Mouse (Mus musculus): ENCODE results near the gene Bok. TPM values are rescaled to one million over a fixed set of nuclear protein-coding genes. Genes with fewer than 3 reads are reported as not detected.

Gene Bok
- polyA plus RNA-seq, 1 experiment from 2014 or later, result 44.0 TPM

- Histone ChIP-seq H3K36me3 (ENCODE audit: control insufficient read depth, insufficient read depth, low read length) (no peaks in the 10 kb centered on the region), H3K27ac (ENCODE audit: low read depth, low read length) (no peak overlapping the region), H3K4me3 (ENCODE audit: low read depth, low read length) (no peak overlapping the region), H3K27me3 (ENCODE audit: control insufficient read depth, insufficient read depth, low read length) (no peaks in the 10 kb centered on the region), H3K9me3 (ENCODE audit: control insufficient read depth, low read length) (no peaks in the 10 kb centered on the region), H3K4me2 (ENCODE audit: low read depth, low read length, severe bottlenecking) (no peak overlapping the region), H3K9ac (ENCODE audit: low read length) (no peak overlapping the region), H3K4me1 (replicated peaks; ENCODE audit: control insufficient read depth, insufficient read depth, low read length) (no peaks in the 10 kb centered on the region)
- WGBS, result 94% methylated on average over 2 of the region's 2 CpGs
- DNase-seq (ENCODE audit: low spot score) (no peak), ATAC-seq (replicated peaks; ENCODE audit: low FRiP score) (no peak)
Measured at GRCm38 (mm10) chr1:93740671-93741070, 55.2 kb downstream of the Bok start.

- no peak overlapping the region for H3K27ac ChIP-seq (ENCODE audit: low read depth, low read length)
- DNase-seq (ENCODE audit: low spot score) (no peak), ATAC-seq (replicated peaks; ENCODE audit: low FRiP score) (no peak)
- WGBS, result 95% methylated on average over 4 of the region's 4 CpGs
- no peak overlapping the region for H3K4me3 ChIP-seq (ENCODE audit: low read depth, low read length)
- no peak overlapping the region for H3K9ac ChIP-seq (ENCODE audit: low read length)
- no peaks in the 10 kb centered on the region for H3K27me3 ChIP-seq (ENCODE audit: control insufficient read depth, insufficient read depth, low read length)
- H3K4me2 ChIP-seq (ENCODE audit: low read depth, low read length, severe bottlenecking), result no peak overlapping the region
- no peaks in the 10 kb centered on the region for H3K9me3 ChIP-seq (ENCODE audit: control insufficient read depth, low read length)
- H3K36me3 ChIP-seq (ENCODE audit: control insufficient read depth, insufficient read depth, low read length), result no peaks in the 10 kb centered on the region
- no peaks in the 10 kb centered on the region for H3K4me1 ChIP-seq (replicated peaks; ENCODE audit: control insufficient read depth, insufficient read depth, low read length)
Measured at GRCm38 (mm10) chr1:93741987-93742386, 56.5 kb downstream of the Bok start.

- no peak overlapping the region for H3K4me3 ChIP-seq (ENCODE audit: low read depth, low read length)
- no peaks in the 10 kb centered on the region for H3K36me3 ChIP-seq (ENCODE audit: control insufficient read depth, insufficient read depth, low read length)
- no peaks in the 10 kb centered on the region for H3K9me3 ChIP-seq (ENCODE audit: control insufficient read depth, low read length)
- DNase-seq (ENCODE audit: low spot score) (no peak), ATAC-seq (replicated peaks; ENCODE audit: low FRiP score) (no peak)
- no peaks in the 10 kb centered on the region for H3K4me1 ChIP-seq (replicated peaks; ENCODE audit: control insufficient read depth, insufficient read depth, low read length)
- H3K9ac ChIP-seq (ENCODE audit: low read length), result no peak overlapping the region
- H3K27ac ChIP-seq (ENCODE audit: low read depth, low read length), result no peak overlapping the region
- no peak overlapping the region for H3K4me2 ChIP-seq (ENCODE audit: low read depth, low read length, severe bottlenecking)
- H3K27me3 ChIP-seq (ENCODE audit: control insufficient read depth, insufficient read depth, low read length), result no peaks in the 10 kb centered on the region
Measured at GRCm38 (mm10) chr1:93742910-93743309, 57.5 kb downstream of the Bok start.

Other genes starting within 250 kb of the Bok start
- gene Hdlbp, start 206.8 kb upstream of the Bok start, polyA plus RNA-seq (2014; fragmentation: Nextera tagmentation; extraction: Ambion mirVana), result 87.1 and 92.4 TPM in 2 replicates
- gene Farp2, start 173.6 kb upstream of the Bok start, polyA plus RNA-seq (2014; fragmentation: Nextera tagmentation; extraction: Ambion mirVana), result 4.4 and 4.5 TPM in 2 replicates
- 186 and 206 TPM in 2 replicates for gene Stk25, start 27.0 kb upstream of the Bok start, polyA plus RNA-seq (2014; fragmentation: Nextera tagmentation; extraction: Ambion mirVana)
- gene Atg4b, start 65.8 kb downstream of the Bok start, polyA plus RNA-seq (2014; fragmentation: Nextera tagmentation; extraction: Ambion mirVana), result 89.9 and 93.3 TPM in 2 replicates
- 36.5 and 37.1 TPM in 2 replicates for gene Thap4, start 69.2 kb downstream of the Bok start, polyA plus RNA-seq (2014; fragmentation: Nextera tagmentation; extraction: Ambion mirVana)
- gene Dtymk, start 116.3 kb downstream of the Bok start, polyA plus RNA-seq (2014; fragmentation: Nextera tagmentation; extraction: Ambion mirVana), result 267 and 282 TPM in 2 replicates
- 22.9 and 24.9 TPM in 2 replicates for gene Ing5, start 118.3 kb downstream of the Bok start, polyA plus RNA-seq (2014; fragmentation: Nextera tagmentation; extraction: Ambion mirVana)
- 11.5 and 12.5 TPM in 2 replicates for gene D2hgdh, start 139.2 kb downstream of the Bok start, polyA plus RNA-seq (2014; fragmentation: Nextera tagmentation; extraction: Ambion mirVana)
- not detected in 2 replicates for gene Gal3st2, start 175.6 kb downstream of the Bok start, polyA plus RNA-seq (2014; fragmentation: Nextera tagmentation; extraction: Ambion mirVana)
- gene Gal3st2b, start 232.7 kb downstream of the Bok start, polyA plus RNA-seq (2014; fragmentation: Nextera tagmentation; extraction: Ambion mirVana), result not detected in 2 replicates

Data from forebrain, embryonic 11.5 days (tissue).